Mouse (Mus musculus) hindbrain, embryonic 14.5 days (tissue): Measurements from ENCODE around the gene Atpaf1. TPM values are rescaled to one million over a fixed set of nuclear protein-coding genes. Genes with fewer than 3 reads are reported as not detected.
A peak's percentile ranks its signal among the peaks of the same experiment; 100 is the strongest.

Experiments used
- ATAC-seq: fragments of 200-750 bp; cut with Nextera tagmentation; 2 replicates; pipeline ENCODE4 v1.8.0; 2017; ENCODE audit warnings: moderate number of reproducible peaks, mild to moderate bottlenecking, moderate TSS enrichment, moderate library complexity; ENCODE audit not compliant: low FRiP score
- DNase-seq: peaks from one replicate; pipeline ENCODE4 v3.0.0-alpha.2; 2015; ENCODE audit warnings: low spot score
- H3K27ac ChIP-seq: fragments of 300-500 bp; sonication (generic); 2 replicates; pipeline ENCODE4 v1.5.1; 2014; ENCODE audit warnings: mild to moderate bottlenecking, moderate library complexity
- H3K27me3 ChIP-seq: fragments of 300-500 bp; sonication (generic); 2 replicates; pipeline ENCODE4 v1.6.1; 2014; ENCODE audit warnings: mild to moderate bottlenecking, low read length, mixed read lengths; ENCODE audit not compliant: control insufficient read depth, insufficient read depth
- H3K36me3 ChIP-seq: fragments of 300-500 bp; sonication (generic); replicated peaks from 2 replicates; pipeline ENCODE4 v1.6.1; 2014; ENCODE audit not compliant: control insufficient read depth, insufficient read depth
- H3K4me1 ChIP-seq: fragments of 300-500 bp; sonication (generic); replicated peaks from 2 replicates; pipeline ENCODE4 v1.6.1; 2014; ENCODE audit warnings: antibody characterized with exemption, low read length, mixed read lengths; ENCODE audit not compliant: control insufficient read depth, insufficient read depth
- H3K4me2 ChIP-seq: fragments of 300-500 bp; sonication (generic); replicated peaks from 2 replicates; pipeline ENCODE4 v1.6.1; 2014; ENCODE audit warnings: mild to moderate bottlenecking, moderate library complexity
- H3K4me3 ChIP-seq: fragments of 300-500 bp; sonication (generic); replicated peaks from 2 replicates; pipeline ENCODE4 v1.5.1; 2014; ENCODE audit warnings: mild to moderate bottlenecking, low read length
- H3K9ac ChIP-seq: fragments of 300-500 bp; sonication (generic); 2 replicates; pipeline ENCODE4 v1.6.1; 2014
- H3K9me3 ChIP-seq: fragments of 300-500 bp; sonication (generic); 2 replicates; pipeline ENCODE4 v1.6.1; 2016; ENCODE audit warnings: low read length; ENCODE audit not compliant: control insufficient read depth
- WGBS: fragments of 180-500 bp; shearing (Covaris S2); extraction: QIAGEN DNeasy Blood & Tissue Kit; methylation state at CpG from one replicate; pipeline ENCODE4 v1.1.7; 2014; 5-methylcytosine and 5-hydroxymethylcytosine counted together
- polyA plus RNA-seq: library from polyadenylated mRNA; unstranded; fragments of >200 nt; fragmentation: Nextera tagmentation; extraction: Ambion mirVana; gene quantifications from 2 replicates; pipeline ENCODE4 v1.2.1, GENCODE M21; 2014

Atpaf1 gene
- polyA plus RNA-seq, 1 experiment from 2014 or later, result 45.6 TPM

- no peaks in the 10 kb centered on the region for H3K4me1 ChIP-seq
- peaks cover 68% of the 10 kb centered on the region for H3K36me3 ChIP-seq
- H3K4me3 ChIP-seq, result no peak overlapping the region
- no peaks in the 10 kb centered on the region for H3K27me3 ChIP-seq
- H3K9me3 ChIP-seq, result no peaks in the 10 kb centered on the region
- no peak overlapping the region for H3K27ac ChIP-seq
- ATAC-seq (no peak), DNase-seq (no peak)
- no peak overlapping the region for H3K4me2 ChIP-seq
- H3K9ac ChIP-seq, result no peak overlapping the region
- 95% methylated on average over 1 of the region's 1 CpGs for WGBS
Measured at GRCm38 (mm10) chr4:115754851-115755250, 29.8 kb upstream of the Atpaf1 start.

GRCm38 (mm10) chr4:115761206-115761605 is 23.4 kb upstream of the Atpaf1 start:
- Histone ChIP-seq H3K36me3 (peaks cover 75% of the 10 kb centered on the region), H3K9ac (no peak overlapping the region), H3K4me2 (no peak overlapping the region), H3K4me1 (no peaks in the 10 kb centered on the region), H3K4me3 (no peak overlapping the region), H3K9me3 (no peaks in the 10 kb centered on the region), H3K27ac (no peak overlapping the region), H3K27me3 (no peaks in the 10 kb centered on the region)
- ATAC-seq, result no peak
- 73% methylated on average over 3 of the region's 3 CpGs for WGBS
- peak; percentile 40 for DNase-seq

- Histone ChIP-seq H3K36me3 (peaks cover 69% of the 10 kb centered on the region), H3K27ac (no peak overlapping the region), H3K4me3 (no peak overlapping the region), H3K27me3 (no peaks in the 10 kb centered on the region), H3K9me3 (no peaks in the 10 kb centered on the region), H3K4me2 (no peak overlapping the region), H3K4me1 (no peaks in the 10 kb centered on the region), H3K9ac (no peak overlapping the region)
- DNase-seq, result no peak
- WGBS, result 88% methylated on average over 11 of the region's 11 CpGs
- ATAC-seq, result peak; percentile 68
Measured at GRCm38 (mm10) chr4:115764581-115764980, 20.0 kb upstream of the Atpaf1 start.

GRCm38 (mm10) chr4:115767647-115768467 is 16.8 kb upstream of the Atpaf1 start:
- DNase-seq (no peak), ATAC-seq (no peak)
- Histone ChIP-seq H3K4me3 (no peak overlapping the region), H3K4me1 (no peaks in the 10 kb centered on the region), H3K9me3 (no peaks in the 10 kb centered on the region), H3K27me3 (no peaks in the 10 kb centered on the region), H3K4me2 (no peak overlapping the region), H3K27ac (no peak overlapping the region), H3K36me3 (peaks cover 65% of the 10 kb centered on the region), H3K9ac (no peak overlapping the region)
- 29% methylated on average over 11 of the region's 11 CpGs for WGBS

GRCm38 (mm10) chr4:115775056-115775455 is 9.6 kb upstream of the Atpaf1 start:
- 90% methylated on average over 6 of the region's 6 CpGs for WGBS
- Histone ChIP-seq H3K4me3 (no peak overlapping the region), H3K36me3 (peaks cover 48% of the 10 kb centered on the region), H3K9ac (no peak overlapping the region), H3K27me3 (no peaks in the 10 kb centered on the region), H3K27ac (no peak overlapping the region), H3K4me2 (no peak overlapping the region), H3K9me3 (no peaks in the 10 kb centered on the region), H3K4me1 (no peaks in the 10 kb centered on the region)
- DNase-seq (no peak), ATAC-seq (no peak)

- no peak for ATAC-seq
- no peak for DNase-seq
- Histone ChIP-seq H3K27ac (no peak overlapping the region), H3K9me3 (no peaks in the 10 kb centered on the region), H3K4me2 (no peak overlapping the region), H3K4me3 (no peak overlapping the region), H3K27me3 (no peaks in the 10 kb centered on the region), H3K36me3 (peaks cover 34% of the 10 kb centered on the region), H3K9ac (no peak overlapping the region), H3K4me1 (no peaks in the 10 kb centered on the region)
- WGBS, result 95% methylated on average over 2 of the region's 2 CpGs
Measured at GRCm38 (mm10) chr4:115777627-115778026, 7.0 kb upstream of the Atpaf1 start.

- ATAC-seq, result no peak
- Histone ChIP-seq H3K27ac (no peak overlapping the region), H3K27me3 (no peaks in the 10 kb centered on the region), H3K4me1 (peaks cover 1% of the 10 kb centered on the region; the same call in 1 of the 2 replicates), H3K36me3 (peaks cover 11% of the 10 kb centered on the region), H3K4me2 (no peak overlapping the region), H3K4me3 (no peak overlapping the region), H3K9ac (no peak overlapping the region), H3K9me3 (no peaks in the 10 kb centered on the region)
- DNase-seq, result no peak
- WGBS, result 36% methylated on average over 6 of the region's 6 CpGs
Measured at GRCm38 (mm10) chr4:115780269-115780668, 4.3 kb upstream of the Atpaf1 start.

- Histone ChIP-seq H3K4me3 (no peak within 1 kb of the TSS), H3K36me3 (peaks cover 10% of the 10 kb centered on the region), H3K4me1 (peaks cover 7% of the 10 kb centered on the region), H3K27me3 (no peaks in the 10 kb centered on the region), H3K9me3 (no peaks in the 10 kb centered on the region), H3K27ac (no peak within 1 kb of the TSS), H3K9ac (no peak within 1 kb of the TSS), H3K4me2 (no peak within 1 kb of the TSS)
- WGBS, result 89% methylated on average over 3 of the region's 3 CpGs
- DNase-seq (no peak), ATAC-seq (no peak)
Measured at GRCm38 (mm10) chr4:115780918-115781317, 3.7 kb upstream of the Atpaf1 start, which contains the start of gene Tex38. TSS of gene Tex38 (minus strand) at chr4:115781018.

- no peak overlapping the region for H3K9ac ChIP-seq
- no peaks in the 10 kb centered on the region for H3K9me3 ChIP-seq
- H3K36me3 ChIP-seq, result no peaks in the 10 kb centered on the region
- peaks cover 7% of the 10 kb centered on the region for H3K4me1 ChIP-seq
- no peaks in the 10 kb centered on the region for H3K27me3 ChIP-seq
- DNase-seq (no peak), ATAC-seq (no peak)
- WGBS, result 92% methylated on average over 5 of the region's 5 CpGs
- H3K4me2 ChIP-seq, result no peak overlapping the region
- H3K27ac ChIP-seq, result no peak overlapping the region
- no peak overlapping the region for H3K4me3 ChIP-seq
Measured at GRCm38 (mm10) chr4:115782026-115782805, 2.4 kb upstream of the Atpaf1 start.
